Mouse (Mus musculus): ENCODE results near the gene Zfp866. TPM values are rescaled to one million over a fixed set of nuclear protein-coding genes. Genes with fewer than 3 reads are reported as not detected.
A peak's percentile ranks its signal among the peaks of the same experiment; 100 is the strongest.

Zfp866 gene
- total and polyA plus RNA-seq, 3 experiments: 8.5 to 16.1 (median 15.6) TPM

DNA sequence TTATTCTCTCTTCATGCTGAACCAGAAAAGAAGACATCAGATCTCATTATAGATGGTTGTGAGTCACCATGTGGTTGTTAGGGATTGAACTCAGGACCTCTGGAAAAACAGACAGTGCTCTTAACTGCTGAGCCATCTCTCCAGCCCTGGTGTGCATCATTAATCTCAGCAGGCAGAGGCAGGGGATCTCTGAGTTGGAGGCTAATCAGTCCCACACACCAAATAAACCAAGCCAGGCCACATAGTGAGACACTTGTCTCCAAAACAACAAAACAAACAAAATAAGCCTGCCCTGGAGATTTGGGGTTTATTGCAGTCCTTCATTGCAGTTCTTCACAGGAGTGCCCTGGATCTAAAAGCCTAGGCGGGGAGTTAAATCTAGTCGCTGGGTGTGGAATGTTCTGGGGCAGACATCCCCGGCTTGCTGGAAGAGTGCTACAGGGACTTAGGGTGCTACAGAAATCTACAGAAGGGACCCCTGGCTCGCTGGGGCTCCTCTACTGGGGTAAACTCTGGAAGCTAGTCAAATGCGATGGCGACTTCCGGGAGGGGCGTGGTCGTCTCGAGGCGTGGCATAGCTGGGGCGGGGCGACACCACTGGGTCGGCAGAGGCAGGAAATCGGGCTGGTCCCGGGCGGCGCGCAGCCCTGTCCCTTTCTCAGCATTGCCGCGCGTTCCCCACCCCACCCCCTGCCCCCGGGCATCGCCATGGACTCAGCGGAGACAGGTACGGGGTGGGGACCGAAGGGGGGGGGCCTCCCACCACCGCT lies 17.3 kb upstream of the Zfp866 start, which contains the start of gene Gmip:
Gene Gmip (plus strand): TSS at position 586 of the 770 bp plus-strand sequence.
- Histone ChIP-seq H3K79me2 (replicated peaks; ENCODE audit: control insufficient read depth, insufficient read depth, low read length) (no peaks in the 10 kb centered on the region), H3K4me3 (peak within 1 kb of the TSS; percentile 54), H3K9ac (ENCODE audit: low read depth, low read length) (peak within 1 kb of the TSS; percentile 41), H3K27ac (peak within 1 kb of the TSS; percentile 31; the same call in 1 of the 2 replicates), H3K27me3 (ENCODE audit: control insufficient read depth, insufficient read depth, low read length) (no peaks in the 10 kb centered on the region), H3K36me3 (ENCODE audit: control insufficient read depth, insufficient read depth, low read length) (no peaks in the 10 kb centered on the region), H3K4me1 (ENCODE audit: control insufficient read depth, insufficient read depth, low read length) (peaks cover 2% of the 10 kb centered on the region)
- 0 out of 2 replicates have a peak, but pooled peaks have one; percentile 24 for TF ChIP-seq EP300 (IDR thresholded peaks at IDR 0.05; ENCODE audit: insufficient read depth, low read depth, low read length)
- TF ChIP-seq CTCF (IDR thresholded peaks at IDR 0.05): no peak
- peak; percentile 60 for TF ChIP-seq POLR2A (IDR thresholded peaks at IDR 0.05; ENCODE audit: insufficient read depth, low read depth, low read length)
- WGBS: 10% methylated on average over 24 of the region's 28 CpGs
- intact Hi-C loops (cut with DNase I): no loop called here
- peak; percentile 88 for DNase-seq

DNA sequence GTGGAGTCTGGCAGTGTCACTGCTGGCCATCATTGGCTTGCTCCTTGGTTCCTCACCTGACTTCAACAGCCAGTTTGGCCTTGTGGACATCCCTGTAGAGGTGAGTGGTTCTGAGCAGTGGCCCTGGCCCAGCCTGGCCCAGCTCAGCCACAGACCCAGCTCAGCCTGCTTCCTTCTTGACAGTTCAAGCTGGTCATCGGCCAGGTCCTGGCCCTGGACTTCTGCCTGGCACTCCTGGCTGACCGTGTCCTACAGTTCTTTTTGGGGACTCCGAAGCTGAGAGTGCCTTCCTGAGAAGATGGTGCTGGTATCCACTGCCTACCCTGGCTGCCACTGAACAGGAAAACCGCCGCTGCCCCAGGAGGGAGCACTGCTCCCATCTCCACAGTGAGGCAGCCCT lies 16.3 kb upstream of the Zfp866 start:
- no peak overlapping the region for H3K9ac ChIP-seq (ENCODE audit: low read depth, low read length)
- peaks cover 2% of the 10 kb centered on the region for H3K4me1 ChIP-seq (ENCODE audit: control insufficient read depth, insufficient read depth, low read length)
- H3K4me3 ChIP-seq: no peak overlapping the region
- no peaks in the 10 kb centered on the region for H3K79me2 ChIP-seq (replicated peaks; ENCODE audit: control insufficient read depth, insufficient read depth, low read length)
- H3K27me3 ChIP-seq (ENCODE audit: control insufficient read depth, insufficient read depth, low read length): no peaks in the 10 kb centered on the region
- no peak for TF ChIP-seq CTCF (IDR thresholded peaks at IDR 0.05)
- no peak for TF ChIP-seq POLR2A (IDR thresholded peaks at IDR 0.05; ENCODE audit: insufficient read depth, low read depth, low read length)
- TF ChIP-seq EP300 (IDR thresholded peaks at IDR 0.05; ENCODE audit: insufficient read depth, low read depth, low read length): no peak
- WGBS: 73% methylated on average over 5 of the region's 5 CpGs
- H3K27ac ChIP-seq: no peak overlapping the region
- intact Hi-C loops (cut with DNase I): no loop called here
- H3K36me3 ChIP-seq (ENCODE audit: control insufficient read depth, insufficient read depth, low read length): no peaks in the 10 kb centered on the region
- DNase-seq: peak in 1 of 2 experiments; percentile 27

DNA sequence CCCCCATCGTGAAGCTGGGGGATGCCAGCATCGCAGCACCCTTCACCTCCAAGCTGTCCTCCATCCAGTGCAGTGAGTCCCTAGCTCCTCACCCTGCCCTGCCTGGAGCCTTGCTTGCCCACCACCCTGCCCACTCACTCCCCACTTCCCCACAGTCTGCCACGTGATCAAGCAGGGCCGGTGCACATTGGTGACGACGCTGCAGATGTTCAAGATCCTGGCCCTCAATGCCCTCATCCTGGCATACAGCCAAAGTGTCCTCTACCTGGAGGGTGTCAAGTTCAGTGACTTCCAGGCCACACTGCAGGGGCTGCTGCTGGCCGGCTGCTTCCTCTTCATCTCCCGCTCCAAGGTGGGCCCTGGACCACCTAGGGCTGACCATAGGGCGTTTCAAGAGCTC lies 14.5 kb upstream of the Zfp866 start:
- no peaks in the 10 kb centered on the region for H3K79me2 ChIP-seq (replicated peaks; ENCODE audit: control insufficient read depth, insufficient read depth, low read length)

DNA sequence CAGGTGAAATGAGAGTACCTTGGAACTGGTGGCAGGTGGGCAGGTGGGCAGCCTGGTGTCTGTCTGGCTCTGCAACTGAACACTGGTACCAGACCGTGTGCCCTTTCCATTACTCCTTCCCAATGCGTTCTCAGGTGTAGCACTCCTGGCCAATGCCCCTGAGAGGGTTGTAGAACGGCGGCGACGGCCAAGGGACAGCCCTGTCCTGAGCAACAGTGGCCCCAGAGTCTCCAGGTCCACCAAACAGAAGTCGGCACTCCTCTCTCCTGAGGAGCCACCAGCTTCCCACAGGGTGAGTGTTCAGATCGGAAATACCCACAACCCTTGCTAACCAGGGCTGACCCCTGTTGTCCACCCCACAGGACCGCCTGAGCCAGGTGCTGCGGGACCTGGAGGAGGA lies 14.1 kb upstream of the Zfp866 start:
- Histone ChIP-seq H3K79me2 (replicated peaks; ENCODE audit: control insufficient read depth, insufficient read depth, low read length) (no peaks in the 10 kb centered on the region), H3K27me3 (ENCODE audit: control insufficient read depth, insufficient read depth, low read length) (no peaks in the 10 kb centered on the region), H3K9ac (ENCODE audit: low read depth, low read length) (no peak overlapping the region), H3K36me3 (ENCODE audit: control insufficient read depth, insufficient read depth, low read length) (no peaks in the 10 kb centered on the region), H3K27ac (no peak overlapping the region), H3K4me1 (ENCODE audit: control insufficient read depth, insufficient read depth, low read length) (peaks cover 2% of the 10 kb centered on the region), H3K4me3 (no peak overlapping the region)
- intact Hi-C loops (cut with DNase I): no loop called here
- 94% methylated on average over 10 of the region's 10 CpGs for WGBS
- peak in 1 of 2 experiments; percentile 15 for DNase-seq
- TF ChIP-seq POLR2A (IDR thresholded peaks at IDR 0.05; ENCODE audit: insufficient read depth, low read depth, low read length) (no peak), EP300 (IDR thresholded peaks at IDR 0.05; ENCODE audit: insufficient read depth, low read depth, low read length) (no peak), CTCF (IDR thresholded peaks at IDR 0.05) (no peak)

More for the DNA sequence above, 14.5 kb upstream of the Zfp866 start:
- Histone ChIP-seq H3K9ac (ENCODE audit: low read depth, low read length) (no peak overlapping the region), H3K36me3 (ENCODE audit: control insufficient read depth, insufficient read depth, low read length) (no peaks in the 10 kb centered on the region), H3K27ac (no peak overlapping the region), H3K4me3 (no peak overlapping the region), H3K4me1 (ENCODE audit: control insufficient read depth, insufficient read depth, low read length) (peaks cover 2% of the 10 kb centered on the region), H3K27me3 (ENCODE audit: control insufficient read depth, insufficient read depth, low read length) (no peaks in the 10 kb centered on the region)
- intact Hi-C loops (cut with DNase I): no loop called here
- DNase-seq: peak in 1 of 2 experiments; percentile 15
- TF ChIP-seq CTCF (IDR thresholded peaks at IDR 0.05): no peak
- TF ChIP-seq POLR2A (IDR thresholded peaks at IDR 0.05; ENCODE audit: insufficient read depth, low read depth, low read length): no peak
- TF ChIP-seq EP300 (IDR thresholded peaks at IDR 0.05; ENCODE audit: insufficient read depth, low read depth, low read length): no peak
- WGBS: 84% methylated on average over 9 of the region's 9 CpGs

DNA sequence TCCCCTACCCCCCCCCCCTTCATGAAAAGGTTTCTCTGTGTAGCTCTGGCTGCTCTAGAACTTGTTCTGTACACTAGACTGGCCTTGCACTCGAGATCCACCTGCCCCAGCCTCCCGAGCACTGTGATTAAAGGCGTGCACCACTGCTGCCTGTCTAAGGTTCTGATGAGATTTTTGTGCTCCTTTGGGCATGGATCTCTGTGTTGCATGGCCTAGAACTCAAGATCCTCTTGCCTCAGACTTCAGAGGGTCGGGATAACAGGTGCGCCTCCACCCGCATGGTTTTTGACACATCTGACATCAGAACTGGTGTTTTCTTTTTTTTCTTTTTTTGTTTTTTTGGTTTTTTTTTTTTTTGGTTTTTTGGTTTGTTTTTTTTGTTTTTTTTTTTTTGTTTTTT lies 13.6 kb upstream of the Zfp866 start:
- Histone ChIP-seq H3K36me3 (ENCODE audit: control insufficient read depth, insufficient read depth, low read length) (no peaks in the 10 kb centered on the region), H3K4me1 (ENCODE audit: control insufficient read depth, insufficient read depth, low read length) (peaks cover 2% of the 10 kb centered on the region), H3K9ac (ENCODE audit: low read depth, low read length) (no peak overlapping the region), H3K4me3 (no peak overlapping the region), H3K27me3 (ENCODE audit: control insufficient read depth, insufficient read depth, low read length) (no peaks in the 10 kb centered on the region), H3K27ac (no peak overlapping the region), H3K79me2 (replicated peaks; ENCODE audit: control insufficient read depth, insufficient read depth, low read length) (no peaks in the 10 kb centered on the region)
- no peak for DNase-seq
- intact Hi-C loops (cut with DNase I): no loop called here
- 91% methylated on average over 6 of the region's 6 CpGs for WGBS
- no peak for TF ChIP-seq EP300 (IDR thresholded peaks at IDR 0.05; ENCODE audit: insufficient read depth, low read depth, low read length)
- TF ChIP-seq CTCF (IDR thresholded peaks at IDR 0.05): no peak
- TF ChIP-seq POLR2A (IDR thresholded peaks at IDR 0.05; ENCODE audit: insufficient read depth, low read depth, low read length): no peak

DNA sequence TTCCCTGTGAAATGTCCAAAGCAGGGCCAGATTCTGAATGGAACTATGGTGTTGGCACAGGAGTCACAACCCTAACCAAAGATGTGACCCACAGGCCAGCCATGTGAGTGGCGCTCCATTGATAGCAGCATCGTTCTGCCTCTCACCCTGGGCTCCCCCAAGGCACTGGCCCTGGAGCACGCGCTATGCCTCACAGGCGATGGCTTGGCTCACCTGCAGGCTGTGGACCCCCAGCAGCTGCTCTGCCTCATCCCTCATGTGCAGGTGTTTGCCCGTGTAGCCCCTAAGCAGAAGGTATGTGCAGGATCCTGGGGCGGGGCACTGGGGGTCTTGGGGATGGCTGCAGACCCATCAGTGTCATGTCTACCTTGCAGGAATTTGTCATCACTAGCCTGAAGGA lies 12.4 kb upstream of the Zfp866 start:
- Histone ChIP-seq H3K36me3 (ENCODE audit: control insufficient read depth, insufficient read depth, low read length) (no peaks in the 10 kb centered on the region), H3K27ac (no peak overlapping the region), H3K4me3 (no peak overlapping the region), H3K27me3 (ENCODE audit: control insufficient read depth, insufficient read depth, low read length) (no peaks in the 10 kb centered on the region), H3K9ac (ENCODE audit: low read depth, low read length) (no peak overlapping the region), H3K79me2 (replicated peaks; ENCODE audit: control insufficient read depth, insufficient read depth, low read length) (no peaks in the 10 kb centered on the region), H3K4me1 (ENCODE audit: control insufficient read depth, insufficient read depth, low read length) (no peaks in the 10 kb centered on the region)
- TF ChIP-seq CTCF (IDR thresholded peaks at IDR 0.05) (no peak), EP300 (IDR thresholded peaks at IDR 0.05; ENCODE audit: insufficient read depth, low read depth, low read length) (no peak), POLR2A (IDR thresholded peaks at IDR 0.05; ENCODE audit: insufficient read depth, low read depth, low read length) (no peak)
- WGBS: 93% methylated on average over 7 of the region's 7 CpGs
- DNase-seq: peak in 1 of 2 experiments; percentile 11
- intact Hi-C loops (cut with DNase I): no loop called here

All from heart, adult 2 months (tissue).